Mouse (Mus musculus) lung, embryonic 16.5 days (tissue): ENCODE data around the gene Zbtb49. TPM values are rescaled to one million over a fixed set of nuclear protein-coding genes. Genes with fewer than 3 reads are reported as not detected.

Experiments
- ATAC-seq: fragments of 200-750 bp; cut with Nextera tagmentation; 2 replicates; pipeline ENCODE4 v1.8.0; 2017; ENCODE audit warnings: low read depth, mild to moderate bottlenecking, moderate library complexity
- H3K27ac ChIP-seq: fragments of 300-500 bp; sonication (generic); 2 replicates; pipeline ENCODE4 v1.5.1; 2014; ENCODE audit warnings: mild to moderate bottlenecking, control low read depth, low read length
- H3K27me3 ChIP-seq: fragments of 300-500 bp; sonication (generic); 2 replicates; pipeline ENCODE4 v1.6.1; 2014; ENCODE audit warnings: low read depth, low read length, mixed read lengths; ENCODE audit not compliant: control insufficient read depth, insufficient read depth
- H3K36me3 ChIP-seq: fragments of 300-500 bp; sonication (generic); 2 replicates; pipeline ENCODE4 v1.6.1; 2014; ENCODE audit warnings: low read length; ENCODE audit not compliant: control insufficient read depth, insufficient read depth
- H3K4me1 ChIP-seq: fragments of 300-500 bp; sonication (generic); replicated peaks from 2 replicates; pipeline ENCODE4 v1.6.1; 2014; ENCODE audit warnings: low read length, mixed read lengths; ENCODE audit not compliant: control insufficient read depth, insufficient read depth
- H3K4me2 ChIP-seq: fragments of 300-500 bp; sonication (generic); 2 replicates; pipeline ENCODE4 v1.6.1; 2014; ENCODE audit warnings: low read depth, low read length, control low read depth
- H3K4me3 ChIP-seq: fragments of 300-500 bp; sonication (generic); 2 replicates; pipeline ENCODE4 v1.5.1; 2014; ENCODE audit warnings: mild to moderate bottlenecking, low read length, control low read depth
- H3K9ac ChIP-seq: fragments of 300-500 bp; sonication (generic); 2 replicates; pipeline ENCODE4 v1.6.1; 2014; ENCODE audit warnings: low read length, control low read depth
- H3K9me3 ChIP-seq: fragments of 300-500 bp; sonication (generic); 2 replicates; pipeline ENCODE4 v1.6.1; 2016; ENCODE audit warnings: low read length; ENCODE audit not compliant: control insufficient read depth
- WGBS: fragments of 180-500 bp; shearing (Covaris S2); extraction: QIAGEN DNeasy Blood & Tissue Kit; methylation state at CpG from one replicate; pipeline ENCODE4 v1.1.7; 2014; 5-methylcytosine and 5-hydroxymethylcytosine counted together
- polyA plus RNA-seq: library from polyadenylated mRNA; unstranded; fragments of >200 nt; fragmentation: Nextera tagmentation; extraction: Ambion mirVana; gene quantifications from 2 replicates; pipeline ENCODE4 v1.2.1, GENCODE M21; 2015

Zbtb49 gene
- polyA plus RNA-seq, 1 experiment from 2014 or later = 12.9 TPM

DNA sequence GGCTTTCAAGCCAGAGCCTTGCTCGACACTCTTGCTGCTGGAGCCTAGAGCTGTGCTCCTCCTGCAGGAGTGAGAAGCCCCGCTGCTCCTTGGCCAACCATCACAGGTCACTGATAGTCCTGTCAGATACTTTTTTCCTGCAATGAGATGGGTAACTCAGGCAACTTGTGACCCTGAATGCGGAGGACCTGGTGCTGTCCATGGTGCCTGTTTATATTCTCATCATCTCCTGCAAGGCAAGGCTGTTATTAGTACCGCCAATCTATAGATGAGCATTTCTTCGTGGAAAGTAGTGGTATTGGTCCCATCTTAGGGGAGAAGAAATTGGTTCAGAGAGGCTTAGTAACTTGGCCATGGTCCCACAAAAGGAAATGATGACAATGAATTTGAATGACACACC, 46.5 kb downstream of the Zbtb49 start:
- ATAC-seq = no peak
- no peak overlapping the region for H3K4me2 ChIP-seq
- 41% methylated on average over 5 of the region's 5 CpGs for WGBS

DNA sequence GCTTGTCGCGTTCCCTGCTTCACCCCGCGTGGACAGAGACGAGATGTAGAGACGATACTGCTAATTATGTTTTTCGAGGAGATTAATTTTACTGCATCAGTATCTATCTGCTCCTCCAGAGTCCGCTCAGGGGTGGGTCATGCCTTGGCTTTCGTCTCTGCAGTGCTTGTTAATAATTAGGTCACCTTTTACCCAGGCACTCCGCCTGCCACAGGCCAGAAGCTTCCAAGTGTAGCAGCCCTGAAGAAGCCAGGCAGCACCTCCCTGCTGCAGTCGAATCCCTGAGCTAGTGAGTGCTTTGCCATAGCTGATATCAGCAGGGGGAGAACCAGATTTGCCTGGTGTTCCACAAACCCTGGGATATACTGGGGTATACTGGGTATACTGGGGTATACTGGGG, 51.8 kb downstream of the Zbtb49 start:
- H3K9me3 ChIP-seq = peaks cover 4% of the 10 kb centered on the region; the same call in 1 of the 2 replicates
- H3K4me1 ChIP-seq = no peaks in the 10 kb centered on the region
- H3K4me3 ChIP-seq = no peak overlapping the region
- no peak overlapping the region for H3K4me2 ChIP-seq
- H3K27me3 ChIP-seq = no peaks in the 10 kb centered on the region
- no peak overlapping the region for H3K9ac ChIP-seq
- no peak overlapping the region for H3K27ac ChIP-seq
- H3K36me3 ChIP-seq = no peaks in the 10 kb centered on the region
- WGBS = 70% methylated on average over 11 of the region's 11 CpGs
- no peak for ATAC-seq

More for the DNA sequence above, 46.5 kb downstream of the Zbtb49 start:
- peaks cover 4% of the 10 kb centered on the region; the same call in 1 of the 2 replicates for H3K9me3 ChIP-seq
- H3K27me3 ChIP-seq = no peaks in the 10 kb centered on the region; the same call in 1 of the 2 replicates
- H3K4me1 ChIP-seq = no peaks in the 10 kb centered on the region
- no peak overlapping the region for H3K27ac ChIP-seq
- H3K9ac ChIP-seq = no peak overlapping the region
- H3K4me3 ChIP-seq = no peak overlapping the region
- H3K36me3 ChIP-seq = no peaks in the 10 kb centered on the region

GRCm38 (mm10) chr5:38159634-38160413, 60.4 kb downstream of the Zbtb49 start, which contains the start of gene Nsg1:
Gene Nsg1 (minus strand): TSS chr5:38159907.
- H3K9me3 ChIP-seq = no peaks in the 10 kb centered on the region
- H3K27me3 ChIP-seq = peaks cover 12% of the 10 kb centered on the region
- 12% methylated on average over 33 of the region's 35 CpGs for WGBS
- H3K4me1 ChIP-seq = no peaks in the 10 kb centered on the region; the same call in 1 of the 2 replicates
- H3K4me2 ChIP-seq = peak within 1 kb of the TSS; percentile 79
- 0 out of 2 replicates have a peak, but pooled peaks cover 2% of the 10 kb centered on the region for H3K36me3 ChIP-seq
- no peak within 1 kb of the TSS for H3K27ac ChIP-seq
- H3K9ac ChIP-seq = peak within 1 kb of the TSS; percentile 71
- ATAC-seq = peak; percentile 13; the same call in 1 of the 2 replicates
- H3K4me3 ChIP-seq = peak within 1 kb of the TSS; percentile 66

DNA sequence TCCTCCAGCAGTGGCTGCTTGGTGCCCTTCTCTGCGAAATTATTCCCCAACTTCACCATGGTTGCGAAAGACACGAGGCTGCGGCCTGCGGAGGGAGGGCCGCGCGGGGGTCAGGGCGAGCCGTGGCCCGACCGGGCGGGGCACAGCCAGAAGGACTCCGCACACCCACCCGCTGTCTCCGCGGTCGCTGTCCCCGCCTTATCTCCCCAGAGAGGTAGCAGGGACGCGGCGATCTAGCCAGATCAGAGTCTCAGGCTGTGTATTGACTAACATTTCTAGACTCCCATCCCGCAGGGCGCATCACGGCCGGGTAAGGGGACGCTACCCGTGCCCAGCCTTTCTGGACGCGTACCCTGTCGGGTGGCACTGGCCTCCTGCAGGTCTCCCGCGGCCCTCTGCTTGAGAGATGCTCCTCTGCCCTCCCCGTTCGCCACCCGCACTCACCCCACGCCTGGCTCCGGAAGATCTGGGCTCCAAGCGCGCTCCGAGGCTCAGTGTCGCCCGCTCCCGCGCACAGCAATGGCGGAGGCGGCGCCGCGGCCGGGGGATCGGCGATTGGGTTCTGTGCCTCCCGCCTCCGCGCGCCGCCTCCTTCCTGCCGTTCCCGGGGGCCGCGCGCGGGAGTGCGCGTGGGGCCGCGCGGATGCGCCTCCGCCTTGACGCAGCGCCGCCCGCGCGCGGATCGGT, 61.2 kb downstream of the Zbtb49 start:
- under 1% methylated on average over 79 of the region's 79 CpGs for WGBS
- peak; percentile 90 for ATAC-seq
- H3K36me3 ChIP-seq = 0 out of 2 replicates have a peak, but pooled peaks cover 2% of the 10 kb centered on the region
- H3K9me3 ChIP-seq = no peaks in the 10 kb centered on the region
- peak overlapping the region; percentile 79 for H3K4me2 ChIP-seq
- H3K27me3 ChIP-seq = peaks cover 12% of the 10 kb centered on the region
- peak overlapping the region; percentile 71 for H3K9ac ChIP-seq
- no peak overlapping the region for H3K27ac ChIP-seq
- no peaks in the 10 kb centered on the region; the same call in 1 of the 2 replicates for H3K4me1 ChIP-seq
- peak overlapping the region; percentile 66 for H3K4me3 ChIP-seq

DNA sequence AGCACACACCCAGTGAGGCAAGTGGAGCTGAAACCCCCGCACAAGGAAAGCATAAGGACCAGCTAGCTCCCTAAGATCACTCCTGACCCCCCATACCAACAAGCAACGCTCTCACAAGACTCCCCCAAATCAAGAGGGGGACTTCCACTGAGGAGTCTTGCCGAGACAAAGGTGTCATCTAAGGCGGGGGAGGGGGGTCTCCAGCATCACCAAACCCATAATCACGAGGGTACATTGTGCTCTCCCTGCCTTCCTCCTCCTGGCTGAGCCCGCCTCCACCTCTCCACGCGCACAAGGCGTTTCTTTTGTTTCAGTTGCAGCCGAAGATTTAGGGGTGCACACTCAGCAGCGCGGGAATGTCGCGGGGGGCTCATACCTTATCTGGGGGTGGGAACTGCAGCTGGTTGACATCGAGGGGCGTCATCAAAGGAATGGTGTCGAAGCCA, 61.7 kb downstream of the Zbtb49 start:
- Histone ChIP-seq H3K4me1 (no peaks in the 10 kb centered on the region; the same call in 1 of the 2 replicates), H3K9me3 (no peaks in the 10 kb centered on the region), H3K27ac (no peak overlapping the region), H3K4me2 (peak overlapping the region; percentile 79), H3K27me3 (peaks cover 12% of the 10 kb centered on the region), H3K36me3 (0 out of 2 replicates have a peak, but pooled peaks cover 2% of the 10 kb centered on the region), H3K4me3 (peak overlapping the region; percentile 66), H3K9ac (peak overlapping the region; percentile 71)
- no peak for ATAC-seq
- WGBS = 4% methylated on average over 17 of the region's 17 CpGs

DNA sequence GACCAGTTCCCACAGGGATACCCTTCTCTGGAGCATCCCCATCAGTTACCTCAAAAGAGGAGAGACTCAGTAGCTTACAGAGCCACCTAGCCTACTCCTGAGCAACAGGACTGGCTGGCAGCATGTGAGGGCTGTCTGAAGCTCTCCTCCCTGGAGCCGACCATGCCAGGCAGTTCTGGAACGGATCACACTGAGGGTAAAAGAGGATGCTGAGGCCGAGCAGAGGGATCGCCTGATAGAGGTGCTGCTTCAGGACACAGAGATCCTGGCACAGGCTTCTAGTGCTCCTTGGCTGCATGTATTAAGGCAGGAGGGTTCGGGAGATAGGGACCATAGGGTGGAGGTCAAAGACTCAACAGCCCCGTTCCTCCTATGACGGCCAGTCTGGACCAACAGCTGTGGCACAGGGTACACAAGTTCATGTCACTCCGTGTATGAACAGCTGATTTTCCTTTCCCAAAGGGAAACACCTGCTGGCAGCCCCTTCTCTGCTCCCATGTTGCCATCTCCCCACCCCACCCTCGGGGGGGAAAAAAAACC, 62.7 kb downstream of the Zbtb49 start:
- no peak overlapping the region for H3K9ac ChIP-seq
- no peak overlapping the region for H3K27ac ChIP-seq
- ATAC-seq = no peak
- H3K4me1 ChIP-seq = no peaks in the 10 kb centered on the region; the same call in 1 of the 2 replicates
- WGBS = 59% methylated on average over 9 of the region's 9 CpGs
- H3K27me3 ChIP-seq = peaks cover 12% of the 10 kb centered on the region
- H3K36me3 ChIP-seq = 0 out of 2 replicates have a peak, but pooled peaks cover 2% of the 10 kb centered on the region
- H3K4me2 ChIP-seq = no peak overlapping the region
- no peak overlapping the region for H3K4me3 ChIP-seq
- H3K9me3 ChIP-seq = no peaks in the 10 kb centered on the region

DNA sequence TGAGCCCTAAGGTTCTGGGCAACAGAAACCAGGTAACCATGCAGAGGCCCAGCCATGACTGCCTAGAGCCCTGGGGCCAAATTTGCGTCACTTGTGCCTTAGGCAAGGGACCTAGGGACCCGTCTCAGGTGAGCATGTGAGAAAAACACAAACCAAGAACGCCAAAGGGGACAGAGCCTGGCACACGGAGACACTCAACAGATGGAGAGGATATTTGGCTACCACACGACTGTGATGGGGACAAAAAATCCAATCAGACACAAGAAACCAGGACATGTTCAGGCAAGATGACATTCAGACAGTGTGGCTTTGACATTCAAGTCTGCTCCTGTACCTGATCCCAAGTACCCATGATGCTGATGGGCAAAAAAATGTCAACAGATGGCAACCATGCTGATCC, 66.6 kb downstream of the Zbtb49 start:
- Histone ChIP-seq H3K4me3 (no peak overlapping the region), H3K4me1 (no peaks in the 10 kb centered on the region; the same call in 1 of the 2 replicates), H3K9me3 (0 out of 2 replicates have a peak, but pooled peaks cover 2% of the 10 kb centered on the region), H3K36me3 (peaks cover 12% of the 10 kb centered on the region), H3K27ac (no peak overlapping the region), H3K9ac (no peak overlapping the region), H3K27me3 (no peaks in the 10 kb centered on the region), H3K4me2 (no peak overlapping the region)
- no peak for ATAC-seq
- WGBS = 87% methylated on average over 5 of the region's 5 CpGs

DNA sequence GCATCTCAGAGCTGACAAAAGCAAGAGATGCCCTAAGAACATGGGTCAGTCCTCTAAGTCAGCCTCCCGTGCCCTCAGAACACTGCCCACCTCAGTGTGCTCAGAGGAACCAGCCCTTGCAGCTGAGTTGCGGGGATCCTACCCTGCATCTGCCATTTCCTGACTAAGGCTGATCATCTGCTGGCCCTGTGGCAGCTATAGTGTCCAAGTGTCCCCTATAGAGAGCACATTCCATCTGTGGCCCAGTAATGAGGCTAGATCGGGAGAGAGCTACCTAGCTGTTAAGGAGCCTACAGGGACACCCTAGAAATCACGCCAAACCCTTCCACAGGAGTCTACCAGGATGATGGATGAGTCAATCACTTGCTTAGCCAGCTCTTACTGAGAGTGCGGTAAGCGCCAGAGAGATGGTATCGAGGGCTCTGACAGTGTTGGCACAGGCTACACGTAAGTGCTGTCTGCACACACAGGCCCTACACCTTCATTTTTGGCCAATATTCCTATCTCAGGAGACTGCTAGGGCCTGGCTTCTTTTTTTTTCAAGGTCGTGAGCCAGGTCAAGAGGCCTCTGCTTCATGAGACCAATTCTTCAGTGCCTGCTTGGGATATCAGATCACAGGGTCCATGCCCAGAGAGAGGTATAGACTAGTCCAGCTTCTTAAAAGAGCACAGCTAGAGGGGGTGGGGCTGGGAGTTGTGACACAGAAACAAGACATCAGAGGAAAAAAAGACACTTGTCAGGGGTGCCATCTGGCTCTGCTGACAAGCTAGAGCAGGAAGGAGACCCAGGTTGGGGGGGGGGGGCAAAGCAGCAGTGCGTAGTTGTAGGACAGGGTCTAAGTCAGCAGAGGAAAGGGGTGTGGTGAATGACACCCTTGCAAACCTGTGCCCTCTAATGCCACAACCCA, 67.8 kb downstream of the Zbtb49 start:
- H3K4me2 ChIP-seq = no peak overlapping the region
- no peak overlapping the region for H3K9ac ChIP-seq
- H3K9me3 ChIP-seq = 0 out of 2 replicates have a peak, but pooled peaks cover 2% of the 10 kb centered on the region
- no peaks in the 10 kb centered on the region for H3K4me1 ChIP-seq
- no peak overlapping the region for H3K4me3 ChIP-seq
- peaks cover 12% of the 10 kb centered on the region for H3K36me3 ChIP-seq
- no peak overlapping the region for H3K27ac ChIP-seq
- no peak for ATAC-seq
- no peaks in the 10 kb centered on the region for H3K27me3 ChIP-seq
- 74% methylated on average over 10 of the region's 10 CpGs for WGBS
